Mouse (Mus musculus) right cerebral cortex, adult 2 months (tissue): ENCODE data around the gene Pole4.

Experiments used
- DNase-seq, 2 experiments: peaks; one replicate each; pipeline ENCODE4 v3.0.0; 2021 to 2022; ENCODE audit warnings: low spot score in 2 of 2

Pole4 gene

DNA sequence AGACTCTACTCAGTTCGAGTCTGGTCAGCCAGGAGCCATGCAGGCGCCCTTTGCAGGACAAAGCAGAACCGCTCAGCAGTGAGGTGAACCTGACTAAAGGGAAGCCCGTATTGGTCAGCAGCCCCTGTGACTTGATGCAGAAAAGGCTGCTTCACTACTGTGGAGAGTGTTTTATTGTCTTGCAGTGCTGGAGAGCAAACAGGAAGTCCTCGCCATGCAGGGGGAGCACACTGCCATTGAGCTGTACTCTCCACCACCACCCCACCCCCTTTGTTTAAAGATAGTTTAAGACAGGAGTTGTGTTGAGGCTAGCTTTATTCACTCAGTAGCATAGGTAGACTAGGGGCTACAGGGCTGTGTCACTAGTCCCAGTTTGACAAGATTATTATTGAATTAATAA, at the start of gene Pole4:
Gene Pole4 (minus strand): TSS at position 145 of the 400 bp plus-strand sequence.
- DNase-seq: no peak

DNA sequence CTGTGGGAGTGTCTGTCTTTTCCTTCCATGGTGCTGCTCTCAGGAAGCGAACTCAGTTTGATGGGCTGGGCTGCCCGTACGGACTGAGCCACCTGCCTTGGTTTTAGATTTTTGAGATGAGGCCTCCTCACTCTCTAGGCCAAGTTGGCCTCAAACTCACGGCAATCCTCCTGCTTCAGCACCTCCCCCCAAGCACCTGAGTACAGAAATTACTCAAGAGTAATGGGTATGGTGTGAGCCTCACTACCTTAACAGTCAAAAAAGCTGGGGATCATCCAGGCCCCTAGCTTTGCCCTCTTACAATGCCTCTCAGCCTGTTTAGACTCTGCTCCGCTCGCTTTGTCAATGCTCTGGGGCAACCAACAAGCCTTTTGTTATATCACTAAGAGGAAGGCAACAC, 49.6 kb upstream of the Pole4 start:
- no peak for DNase-seq

DNA sequence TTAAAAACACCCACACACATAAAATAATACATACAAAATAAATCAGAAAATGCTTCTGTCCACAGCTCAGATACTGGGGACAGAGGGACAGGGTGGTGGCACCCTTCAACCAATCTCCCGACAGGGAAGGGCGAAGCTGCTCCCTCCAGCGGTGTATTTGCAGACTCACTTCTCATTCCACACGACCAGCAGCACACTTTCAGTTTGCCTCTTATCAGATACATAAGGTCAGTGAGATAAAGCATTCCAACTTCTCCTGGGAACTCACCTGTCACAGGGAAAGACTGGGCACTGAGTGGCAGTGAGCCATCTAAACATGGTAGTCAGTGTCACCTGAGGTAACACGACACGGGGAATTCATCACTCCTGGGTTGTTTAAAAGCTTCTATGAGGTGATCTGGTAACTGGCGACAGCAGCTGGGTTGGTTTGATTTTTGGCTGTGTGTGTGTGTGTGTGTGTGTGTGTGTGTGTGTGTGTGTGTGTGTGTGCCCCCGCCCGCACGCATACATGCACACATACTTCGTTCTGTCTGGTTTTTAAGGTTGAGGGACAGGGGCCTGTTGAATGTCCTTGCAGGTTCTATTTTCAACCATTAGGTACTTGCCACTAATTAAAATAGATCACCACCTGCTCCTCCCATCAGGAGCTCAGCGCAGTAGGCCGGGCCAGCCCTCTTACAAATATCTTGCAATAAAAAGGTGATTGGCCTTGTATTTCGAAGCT, 48.6 kb upstream of the Pole4 start:
- DNase-seq: no peak

DNA sequence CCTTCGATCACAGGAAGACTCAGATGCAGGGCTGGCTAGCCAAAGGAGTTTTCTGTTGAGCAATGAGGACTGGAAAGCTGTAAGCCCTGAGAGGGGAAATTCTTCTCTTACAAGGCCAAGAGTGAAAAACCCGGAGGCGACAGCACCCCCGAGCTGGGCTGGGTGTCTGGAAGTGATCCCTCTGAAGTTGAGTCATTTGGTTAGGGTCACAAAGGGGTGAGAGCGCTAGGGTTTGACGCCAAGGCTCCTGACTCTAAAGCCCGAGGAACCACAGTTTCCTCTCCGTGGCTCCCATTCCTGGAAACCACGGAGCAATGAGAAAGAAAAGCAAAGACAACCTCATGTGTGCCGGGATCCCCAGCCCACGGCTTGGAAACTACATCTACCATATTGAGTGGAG, 47.9 kb upstream of the Pole4 start:
- no peak for DNase-seq

DNA sequence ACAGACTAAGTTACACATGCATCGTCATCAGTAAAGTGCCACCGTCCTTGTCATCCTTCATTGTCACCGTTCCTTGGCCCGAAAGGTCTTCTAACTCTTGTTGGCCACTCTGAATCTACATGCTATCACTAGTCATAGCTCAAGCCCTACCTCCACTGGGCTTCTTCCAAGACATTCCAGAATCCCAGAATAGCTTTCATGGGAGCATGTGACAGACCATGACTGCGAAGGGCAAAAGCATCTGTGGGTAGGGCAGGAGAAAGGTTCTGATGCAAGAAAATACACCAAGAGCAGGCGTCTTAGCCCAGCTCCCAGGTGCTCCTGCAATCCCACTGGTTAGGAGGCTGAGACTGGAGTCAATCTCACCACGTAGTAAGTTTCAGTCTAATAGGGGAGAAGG, 46.6 kb upstream of the Pole4 start:
- DNase-seq: no peak

DNA sequence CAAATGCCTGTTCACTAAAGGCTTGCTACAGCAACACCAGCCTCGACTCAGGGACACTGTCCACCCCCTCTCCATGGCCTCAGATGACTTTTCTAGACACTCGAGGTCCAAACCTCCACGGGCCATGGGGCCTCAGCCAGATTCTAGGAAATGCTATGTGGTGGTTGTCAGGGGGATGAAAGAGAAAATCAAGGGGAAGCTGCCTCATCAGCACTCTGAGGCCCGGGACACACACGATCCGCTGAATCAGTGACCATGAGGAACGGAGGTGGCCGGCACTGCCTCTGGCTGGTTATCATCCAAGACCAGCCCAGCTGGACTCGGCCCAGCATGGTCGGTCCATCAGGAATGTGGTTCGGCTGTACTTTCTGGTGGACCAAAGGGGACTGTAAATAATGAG, 45.9 kb upstream of the Pole4 start:
- DNase-seq: no peak

DNA sequence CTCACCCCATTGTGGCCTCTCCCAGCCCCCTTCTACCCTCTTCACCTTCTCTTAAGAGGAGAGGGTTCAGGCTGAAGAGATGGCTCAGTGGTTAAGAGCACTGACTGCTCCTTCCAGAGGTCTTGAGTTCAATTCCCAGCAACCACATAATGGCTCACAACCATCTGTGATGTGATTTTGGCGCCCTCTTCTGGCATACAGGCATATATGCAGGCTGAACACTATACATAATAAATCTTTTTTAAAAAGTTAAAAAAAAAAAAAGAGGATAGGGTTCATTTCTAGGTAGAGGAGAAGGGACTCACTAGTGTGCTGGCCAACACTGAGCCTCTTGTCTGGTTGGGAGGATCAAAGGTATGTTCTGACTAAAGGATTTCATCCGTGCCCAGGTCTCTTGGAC, 44.9 kb upstream of the Pole4 start:
- no peak for DNase-seq

DNA sequence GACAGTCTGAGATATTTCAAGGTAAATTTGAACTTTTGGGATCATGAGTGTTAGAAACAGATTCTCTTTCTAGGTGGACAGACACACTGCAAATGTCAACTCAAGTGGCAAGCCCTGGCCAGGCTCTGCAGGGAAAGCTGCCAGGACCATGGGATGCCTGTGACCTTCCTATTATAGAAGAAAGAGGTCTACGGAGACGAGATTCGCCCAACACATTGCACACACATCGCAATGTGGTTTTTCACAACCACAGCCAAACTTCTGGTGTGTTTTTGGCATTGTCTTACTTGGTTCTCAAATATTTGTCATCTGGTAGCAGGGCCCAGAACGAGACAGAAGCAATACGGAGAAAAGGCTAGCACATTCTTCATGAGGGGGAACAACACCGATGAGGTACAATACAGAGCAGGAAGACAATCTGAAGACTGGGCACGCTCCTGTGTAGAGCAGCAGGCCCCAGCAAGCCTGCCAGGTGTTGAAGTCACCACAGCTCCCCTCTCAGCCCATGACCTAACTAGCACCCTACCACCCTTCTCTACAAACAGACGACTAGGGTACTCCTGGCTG, 43.0 kb upstream of the Pole4 start:
- DNase-seq: no peak

DNA sequence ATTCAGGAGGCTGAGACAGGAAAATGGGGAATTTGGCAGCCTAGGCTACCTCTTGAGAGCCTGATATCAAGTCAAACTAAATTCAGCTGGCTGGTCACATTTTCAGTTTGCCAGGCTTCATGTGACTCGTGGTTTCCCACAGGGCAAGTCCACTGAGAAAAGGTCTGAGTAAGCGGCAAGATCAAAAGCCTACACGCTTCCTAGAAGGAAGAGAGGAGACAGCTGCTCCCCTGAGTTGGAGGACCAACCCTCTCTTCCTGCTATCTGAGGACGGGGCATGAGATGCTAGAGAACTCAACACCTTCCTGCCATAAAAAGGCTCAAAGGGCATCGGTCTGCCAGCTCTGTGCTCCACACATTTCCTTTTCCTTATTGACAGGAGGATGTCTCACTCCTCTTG, 41.9 kb upstream of the Pole4 start:
- no peak for DNase-seq

DNA sequence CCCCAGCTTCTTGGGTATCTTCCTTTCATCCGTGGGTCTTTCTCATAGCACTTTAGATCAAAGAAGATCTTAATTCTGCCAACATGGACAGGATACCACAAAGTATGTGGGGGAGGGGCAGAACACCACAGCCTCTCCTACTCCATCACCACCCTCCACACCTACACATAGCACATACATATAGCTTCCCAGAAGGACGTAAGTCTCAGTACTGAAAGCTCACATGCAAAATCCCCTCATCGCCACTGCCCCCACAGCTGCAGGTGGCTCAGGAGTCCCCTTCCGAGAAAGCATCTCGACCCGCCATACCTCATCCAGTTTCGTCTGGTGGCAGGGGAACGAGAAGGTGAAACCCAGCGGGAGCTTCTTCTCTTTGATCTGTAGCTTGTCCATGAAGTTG, 39.4 kb upstream of the Pole4 start:
- no peak for DNase-seq

DNA sequence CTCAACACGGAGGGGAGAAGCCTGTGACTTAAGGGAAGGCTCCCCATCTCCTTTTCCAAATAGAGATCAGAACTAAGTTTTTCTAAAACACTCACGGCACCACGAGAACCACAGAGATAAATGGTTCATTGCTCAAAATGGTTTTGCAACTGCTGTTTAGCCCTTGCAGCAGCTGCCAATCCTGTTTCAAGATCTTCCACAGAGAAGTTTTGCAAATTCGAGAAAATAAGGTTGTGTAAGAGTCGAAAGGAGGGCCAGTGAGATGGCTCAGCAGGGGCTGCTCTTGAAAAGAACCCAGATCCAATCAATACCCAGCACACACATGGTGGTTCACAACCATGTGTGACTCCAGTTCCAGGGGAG, 36.3 kb upstream of the Pole4 start:
- no peak for DNase-seq

DNA sequence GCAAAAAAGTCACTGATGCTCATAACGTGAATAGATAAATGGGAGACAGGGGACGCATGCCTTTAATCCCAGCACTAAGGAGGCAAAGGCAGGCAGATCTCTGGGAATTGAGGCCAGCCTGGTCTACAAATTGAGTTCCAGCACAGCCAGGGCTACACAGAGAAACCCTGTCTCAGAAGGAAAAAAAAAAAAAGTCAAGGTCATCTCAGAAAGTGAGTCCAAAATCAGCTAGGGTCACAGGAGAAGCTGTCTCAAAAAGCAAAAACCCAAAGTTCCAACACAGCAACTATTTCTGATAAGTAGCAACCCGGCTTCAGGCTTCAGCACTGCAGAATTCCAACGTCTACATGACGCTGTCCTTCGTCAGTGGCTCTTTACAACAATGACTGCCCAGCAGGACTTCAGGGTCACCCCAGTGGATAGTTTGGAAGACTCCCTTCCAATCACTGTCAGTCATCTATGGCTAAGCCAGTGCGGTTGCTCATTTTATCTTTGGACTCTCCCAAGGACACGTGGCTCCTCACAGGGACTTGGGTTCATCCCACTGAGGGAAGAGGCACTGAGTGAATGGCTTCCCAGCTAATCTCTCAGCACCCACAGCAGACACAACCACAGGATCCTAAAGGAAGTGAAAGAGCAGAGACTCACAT, 35.8 kb upstream of the Pole4 start:
- DNase-seq: no peak

DNA sequence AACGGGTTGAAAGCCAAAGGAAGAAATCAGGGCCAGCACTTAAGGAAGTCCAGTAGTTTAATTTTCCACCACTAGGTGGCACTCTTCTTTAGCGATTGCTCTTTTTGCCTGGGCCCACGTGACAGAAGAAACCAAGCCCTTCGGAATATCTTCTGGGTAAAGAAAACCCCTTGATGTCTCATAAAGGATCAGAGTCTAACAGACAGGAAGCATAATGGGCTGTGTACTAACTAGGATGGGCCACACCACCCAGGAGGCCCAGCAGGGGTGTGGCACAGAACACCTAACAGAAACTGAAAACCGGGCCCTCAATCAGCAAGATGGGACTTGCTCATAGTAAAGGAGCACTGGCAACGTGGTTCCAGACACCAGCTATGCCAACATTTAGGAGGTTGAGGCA, 35.1 kb upstream of the Pole4 start:
- peak; percentile 47 to 62 for DNase-seq

DNA sequence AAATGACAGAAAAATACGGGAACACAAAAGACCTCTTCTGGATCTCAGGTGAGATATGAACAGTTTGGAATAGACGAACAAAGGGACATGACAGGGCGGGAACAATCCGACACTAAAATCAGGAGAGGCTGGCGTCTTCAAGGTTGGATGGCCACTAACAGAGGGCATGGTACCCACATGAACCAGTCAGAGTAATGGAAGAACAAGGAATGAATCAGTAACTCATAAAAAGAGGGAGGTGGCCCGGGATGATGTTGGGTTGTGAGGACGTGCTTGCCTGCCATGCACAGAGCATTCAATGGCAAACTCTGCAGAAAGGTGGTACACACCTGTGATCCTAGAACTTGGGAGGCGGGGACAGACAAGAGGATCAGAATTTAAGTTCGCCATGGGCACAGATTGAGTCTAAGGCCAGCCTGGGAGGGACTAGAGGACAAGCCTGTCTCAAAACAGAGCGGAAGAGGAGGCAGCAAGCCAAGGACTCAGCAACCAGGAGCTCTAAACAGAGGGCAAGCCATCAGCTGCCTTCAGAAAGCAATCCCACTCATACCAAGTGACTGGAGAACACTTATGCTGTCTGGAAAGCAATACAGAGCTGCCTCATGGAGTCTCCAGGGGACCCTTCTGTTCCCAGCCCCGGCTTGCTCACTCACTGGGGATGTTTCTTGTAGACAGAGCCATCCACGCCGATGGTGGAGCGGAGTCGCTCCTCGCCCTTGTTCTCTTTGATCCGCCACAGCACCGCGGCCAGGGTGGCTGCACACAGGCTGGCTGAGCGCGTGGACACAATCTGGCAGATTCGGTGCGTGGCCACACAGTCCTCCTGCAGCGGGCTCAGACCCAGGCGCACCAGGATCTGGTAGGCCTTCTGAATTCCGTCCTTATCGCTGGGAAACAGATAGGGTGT, 32.7 kb upstream of the Pole4 start:
- DNase-seq: no peak

DNA sequence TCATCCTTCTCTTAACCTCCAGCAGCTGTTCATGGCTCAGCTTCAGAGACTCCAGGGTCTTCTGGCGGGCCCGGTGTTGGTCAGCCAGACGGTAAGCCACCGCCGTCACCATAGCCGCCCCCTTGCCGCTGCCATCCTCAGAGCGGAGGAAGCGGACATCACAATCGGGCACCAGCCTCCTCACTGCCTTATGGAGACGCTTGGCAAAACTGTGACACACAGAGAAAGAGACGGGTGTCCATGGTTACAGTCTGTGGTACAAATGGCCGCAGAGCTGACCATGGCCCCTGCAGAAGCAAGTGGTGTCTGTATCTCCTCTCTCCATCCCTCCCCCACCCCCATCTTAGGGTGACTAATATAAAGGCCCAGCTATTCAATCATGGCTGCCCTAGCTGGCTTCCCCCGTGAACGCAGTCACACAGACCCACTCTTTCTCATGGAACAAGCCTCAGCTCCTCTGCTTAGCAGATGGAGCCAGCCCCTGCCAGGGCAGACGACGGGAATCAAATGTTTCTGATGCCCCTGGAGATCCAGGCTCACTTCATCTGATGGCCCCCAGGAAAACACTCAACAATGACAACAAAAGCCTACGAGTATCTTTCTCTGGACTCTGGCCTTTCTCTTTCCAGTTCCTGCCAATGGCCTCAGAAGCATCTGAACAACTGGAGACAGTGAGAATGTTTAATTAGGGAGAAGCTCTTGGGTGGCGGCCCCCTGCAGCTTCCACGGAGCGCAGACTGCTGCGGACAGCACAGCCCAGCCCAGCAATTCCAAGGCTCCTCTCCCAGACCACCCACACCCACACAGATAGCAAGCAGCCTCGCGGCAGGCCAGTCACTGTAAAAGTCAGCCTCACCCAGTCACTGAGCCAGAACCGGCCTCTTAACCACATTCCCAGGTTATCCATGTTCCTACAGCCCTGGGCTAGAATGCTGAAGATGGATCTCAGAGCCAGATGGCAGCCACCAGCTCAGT, 31.7 kb upstream of the Pole4 start:
- DNase-seq: peak; percentile 15 to 18

DNA sequence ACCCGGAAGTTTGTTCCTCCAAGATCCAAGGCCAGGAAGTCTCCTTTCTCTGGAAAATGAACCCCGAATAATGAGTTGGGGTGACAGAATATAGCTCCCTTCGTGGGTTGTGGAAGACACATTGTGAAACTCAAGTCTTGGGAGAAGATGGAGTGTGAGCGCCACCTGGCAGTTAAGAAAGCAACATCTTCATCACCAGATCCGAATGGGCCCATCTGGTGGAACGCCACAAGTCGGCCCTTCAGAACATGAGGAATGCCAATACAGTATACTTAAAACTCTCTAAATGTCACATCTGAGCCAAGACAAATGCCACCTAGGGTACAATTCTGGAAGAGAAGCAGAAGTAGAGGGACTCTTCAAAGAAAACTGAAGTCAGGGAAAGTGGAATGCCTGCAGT, 30.2 kb upstream of the Pole4 start:
- DNase-seq: peak; percentile 18 to 20

DNA sequence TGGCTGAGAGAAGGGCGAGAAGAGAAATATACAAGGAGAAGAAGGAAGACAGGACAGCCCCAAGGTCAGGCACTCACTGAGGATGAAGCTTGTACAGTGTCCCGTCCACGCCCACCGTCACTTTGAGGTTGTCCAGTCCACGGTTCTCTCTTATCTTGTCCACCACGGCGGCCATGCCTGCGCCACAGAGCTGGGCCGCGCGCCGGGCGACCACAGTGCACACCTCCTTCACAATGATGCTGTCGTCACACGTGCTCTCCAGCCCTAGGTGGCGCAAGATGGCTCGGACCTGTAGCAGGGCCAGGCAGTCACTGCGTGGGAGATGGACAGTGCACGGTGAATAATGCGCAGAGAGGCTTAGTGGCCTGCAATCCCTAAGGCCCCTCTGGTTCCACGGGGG, 23.5 kb upstream of the Pole4 start:
- no peak for DNase-seq

DNA sequence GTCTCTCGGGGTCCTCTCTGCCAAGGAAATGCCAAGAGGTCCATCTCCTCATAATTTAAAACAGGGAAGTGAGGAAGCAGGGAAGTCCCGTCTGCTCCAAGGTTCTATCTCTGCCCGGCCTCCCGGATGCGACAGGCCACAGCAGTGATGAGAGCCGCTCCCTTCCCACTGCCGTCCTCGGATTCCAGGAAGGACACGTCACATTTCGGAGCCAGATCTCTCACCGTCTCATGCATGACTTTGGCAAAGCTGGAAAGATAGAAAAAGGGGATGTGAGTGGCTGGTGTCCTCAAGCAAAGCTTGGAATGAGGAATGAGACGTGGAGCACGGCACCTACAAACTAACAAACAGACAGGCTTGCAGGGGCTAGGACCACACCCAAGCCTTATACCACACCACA, 22.0 kb upstream of the Pole4 start:
- DNase-seq: no peak

DNA sequence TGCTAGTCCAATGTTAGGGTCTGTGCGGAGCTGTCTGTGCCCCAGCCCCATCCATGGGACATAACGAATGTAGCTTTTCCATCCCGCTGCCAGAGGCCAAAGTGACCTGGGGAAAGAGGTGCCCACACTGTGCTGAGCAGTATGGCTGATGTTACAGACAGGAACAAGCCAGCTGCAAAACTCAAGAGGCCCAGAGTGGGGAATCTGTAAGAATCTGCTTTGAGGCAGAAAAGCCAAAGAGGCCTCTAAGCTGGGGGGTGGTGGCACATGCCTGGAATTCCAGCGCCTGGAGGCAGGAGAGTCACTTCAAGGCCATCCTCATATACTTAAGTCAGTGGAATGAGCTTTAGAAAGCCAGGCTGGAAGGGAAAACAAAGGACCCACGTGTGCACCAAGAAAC, 18.2 kb upstream of the Pole4 start:
- no peak for DNase-seq

DNA sequence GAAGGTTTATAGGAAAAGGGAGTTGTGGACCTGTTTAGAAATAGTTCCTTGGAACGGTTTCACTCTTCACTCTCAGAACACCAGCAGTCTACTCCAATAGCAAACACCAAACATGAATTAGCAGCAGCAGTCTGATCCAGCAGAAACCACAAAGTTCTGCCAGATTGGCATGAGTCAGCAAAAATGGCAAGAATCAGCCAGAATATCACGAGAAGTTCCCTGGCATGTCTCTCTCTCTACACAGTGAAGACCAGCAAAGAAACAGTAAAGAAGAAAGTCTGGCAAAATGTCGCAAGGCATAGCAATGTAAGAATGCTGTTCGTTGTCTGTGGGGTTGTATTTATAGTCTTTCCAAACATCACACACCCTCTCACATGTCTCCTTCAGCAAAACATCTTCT, 11.0 kb upstream of the Pole4 start:
- no peak for DNase-seq

DNA sequence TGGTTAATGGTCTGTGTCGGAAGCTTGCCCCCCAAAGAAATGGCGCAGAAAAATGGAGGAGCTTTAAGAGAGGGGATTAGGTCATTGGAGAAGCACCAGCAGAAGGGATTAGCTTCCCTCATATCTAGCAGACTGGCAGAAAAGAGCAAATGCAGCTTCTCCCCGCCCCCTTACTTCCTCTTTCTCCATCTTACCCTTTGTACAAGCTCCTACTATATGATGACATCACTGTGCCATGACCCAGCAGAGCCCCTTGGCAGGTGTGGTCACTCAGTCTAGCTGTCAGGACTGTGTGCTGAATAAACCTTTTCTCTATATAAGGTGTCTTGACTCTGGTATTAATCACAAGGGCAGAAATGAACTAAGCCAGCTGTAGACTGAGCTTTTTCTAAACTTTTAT, 10.5 kb upstream of the Pole4 start:
- no peak for DNase-seq
